Mouse (Mus musculus): ENCODE data around the gene Plch1. TPM values are rescaled to one million over a fixed set of nuclear protein-coding genes. Genes with fewer than 3 reads are reported as not detected.

Gene Plch1
- polyA plus RNA-seq, 1 experiment from 2014 or later = 2.8 TPM

Other genes with a start within 250 kb of the Plch1 start
- gene E130311K13Rik, start 30.0 kb upstream of the Plch1 start, polyA plus RNA-seq (2014; fragmentation: Nextera tagmentation; extraction: Ambion mirVana) = 2.7 and 3.4 TPM in 2 replicates
- gene Slc33a1, start 65.3 kb upstream of the Plch1 start, polyA plus RNA-seq (2014; fragmentation: Nextera tagmentation; extraction: Ambion mirVana) = 12.1 and 12.3 TPM in 2 replicates
- 76.4 and 79.4 TPM in 2 replicates for gene Gmps, start 76.6 kb upstream of the Plch1 start, polyA plus RNA-seq (2014; fragmentation: Nextera tagmentation; extraction: Ambion mirVana)
- gene Vmn2r1, start 182.1 kb upstream of the Plch1 start, polyA plus RNA-seq (2014; fragmentation: Nextera tagmentation; extraction: Ambion mirVana) = 0.12 TPM in 1 of 2 replicates, not detected in the other
- not detected in 2 replicates for gene Vmn2r2, start 242.5 kb upstream of the Plch1 start, polyA plus RNA-seq (2014; fragmentation: Nextera tagmentation; extraction: Ambion mirVana)

Measured in limb, embryonic 11.5 days (tissue).